Mouse (Mus musculus) layer of hippocampus, postnatal 14 days (tissue): ENCODE measurements around the gene Thumpd1. TPM values are rescaled to one million over a fixed set of nuclear protein-coding genes. Genes with fewer than 3 reads are reported as not detected.
A peak's percentile ranks its signal among the peaks of the same experiment; 100 is the strongest.
"Not testable (repeated sequence)": the region's sequence is repeated elsewhere in the genome, so short reads cannot be mapped to it uniquely, and the experiment has no call there.

Source experiments
- DNase-seq, 2 experiments: peaks; one replicate each; pipeline ENCODE4 v3.0.0; 2021 to 2022; ENCODE audit warnings: low spot score in 2 of 2, mixed read lengths in 1 of 2
- long read RNA-seq, 2 experiments: library from polyadenylated mRNA; stranded (forward); transcript quantifications; one replicate each; pipeline ENCODE4 v2.0.0; 2021
- total RNA-seq, 2 experiments: library from RNA; stranded (reverse); gene quantifications; 2 replicates each; pipeline ENCODE4 v1.2.3; 2021

Thumpd1 gene
- 10 to 100 TPM; 38.3 to 38.8 TPM for total RNA-seq
- long read RNA-seq, experiment 1, transcript Thumpd1-201 (4 exons, 2,689 nt): major isoform, 44 of 48 reads
- long read RNA-seq, experiment 1, partial matches to known transcripts: 1 of 48 reads
- long read RNA-seq, experiment 1, other reads (novel, unspliced or antisense): 3 of 48 reads
- long read RNA-seq, experiment 2, transcript Thumpd1-201 (4 exons, 2,689 nt): major isoform, 79 of 84 reads
- long read RNA-seq, experiment 2, partial matches to known transcripts: 5 of 84 reads
- long read RNA-seq, experiment 2, other reads (novel, unspliced or antisense): 0 of 84 reads

DNA sequence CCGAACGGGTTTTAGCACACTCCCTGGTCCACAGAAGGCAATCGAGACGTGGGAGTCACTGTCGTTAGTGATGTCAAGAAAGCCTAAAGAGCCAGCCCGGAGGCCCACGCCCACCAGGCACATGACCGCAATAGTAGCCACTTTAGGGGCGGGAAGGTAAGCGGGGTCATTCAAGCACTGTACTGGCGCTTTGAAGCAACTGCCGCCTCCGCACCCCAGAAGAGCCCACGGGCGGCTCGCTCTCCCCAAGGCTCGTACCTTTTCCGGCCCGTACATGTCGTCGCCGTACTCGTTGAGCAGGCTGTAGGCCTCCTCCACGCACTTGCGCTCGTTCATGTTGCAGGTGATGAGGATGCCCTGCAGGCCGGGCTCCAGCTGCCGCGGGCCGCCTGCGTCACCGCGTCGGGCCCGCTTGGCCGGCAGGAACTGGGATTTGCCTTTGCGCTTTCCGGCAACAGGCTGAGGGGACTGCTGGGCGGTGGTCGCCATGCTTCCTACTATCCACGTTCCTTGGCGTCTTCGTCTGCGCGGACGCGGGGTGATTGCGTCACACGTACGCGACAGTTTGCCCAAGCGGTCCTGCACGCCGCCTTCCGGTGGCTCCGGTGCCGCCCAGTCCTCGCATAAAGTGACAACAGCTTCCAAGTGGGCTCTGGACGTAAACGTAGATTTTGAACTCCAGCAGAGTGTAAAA is at the start of gene Thumpd1:
Gene Thumpd1, minus strand, starts transcription at position 546 of the 694 bp plus-strand sequence.
- DNase-seq: peak; percentile 96

- no peak for DNase-seq
Observed at GRCm38 (mm10) chr7:119769895-119770294, 49.3 kb upstream of the Thumpd1 start.

GRCm38 (mm10) chr7:119766996-119767395 is 46.4 kb upstream of the Thumpd1 start:
- no peak for DNase-seq

GRCm38 (mm10) chr7:119764377-119764776 is 43.8 kb upstream of the Thumpd1 start:
- no peak for DNase-seq

DNA sequence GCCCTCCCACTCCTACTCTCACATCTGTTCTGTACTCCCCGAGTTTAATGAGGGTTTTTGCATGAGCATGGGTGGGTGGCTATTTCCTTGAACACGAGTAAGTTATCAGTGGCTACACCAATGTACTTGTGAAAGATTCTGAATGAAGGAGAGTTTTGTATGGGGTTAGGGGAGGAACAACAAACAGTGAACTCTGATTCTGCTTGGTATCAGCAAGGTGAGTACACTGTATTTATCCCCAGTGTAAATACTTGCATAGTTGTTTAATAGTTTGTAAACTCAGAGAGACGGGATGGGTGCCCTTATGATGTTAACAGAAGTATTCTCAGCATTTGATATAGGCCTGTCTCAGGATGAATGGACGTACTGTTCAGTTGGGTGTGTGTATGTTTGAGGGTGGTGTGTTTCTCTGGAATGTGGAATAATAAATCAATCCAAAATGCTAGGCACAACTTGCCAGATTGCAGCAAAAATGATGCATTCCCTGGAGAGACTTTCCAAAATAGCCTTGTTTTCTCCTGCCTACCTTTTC is 41.6 kb upstream of the Thumpd1 start:
- no peak for DNase-seq

- no peak for DNase-seq
Observed at GRCm38 (mm10) chr7:119760527-119760951, 39.9 kb upstream of the Thumpd1 start, which contains the start of gene Acsm3. Gene Acsm3 (plus strand): TSS chr7:119760923.

DNA sequence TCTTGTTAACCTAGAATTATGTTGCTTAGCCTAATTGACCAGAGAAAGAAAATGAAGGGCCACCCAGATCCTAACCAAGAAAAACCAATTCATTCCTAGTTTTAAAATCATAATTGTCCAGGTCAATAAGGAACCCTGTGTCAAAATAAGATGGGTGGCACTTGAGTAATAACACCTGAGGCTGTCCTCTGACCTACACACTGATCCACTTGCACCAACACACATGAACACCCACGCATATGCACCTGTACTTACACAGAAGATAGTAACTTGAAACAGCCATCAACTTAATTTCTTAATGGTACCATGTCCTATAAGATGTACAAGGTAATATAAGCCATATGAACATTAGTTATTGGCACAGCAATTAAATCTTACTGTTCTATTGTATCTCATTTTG is 33.1 kb upstream of the Thumpd1 start:
- DNase-seq: no peak

DNA sequence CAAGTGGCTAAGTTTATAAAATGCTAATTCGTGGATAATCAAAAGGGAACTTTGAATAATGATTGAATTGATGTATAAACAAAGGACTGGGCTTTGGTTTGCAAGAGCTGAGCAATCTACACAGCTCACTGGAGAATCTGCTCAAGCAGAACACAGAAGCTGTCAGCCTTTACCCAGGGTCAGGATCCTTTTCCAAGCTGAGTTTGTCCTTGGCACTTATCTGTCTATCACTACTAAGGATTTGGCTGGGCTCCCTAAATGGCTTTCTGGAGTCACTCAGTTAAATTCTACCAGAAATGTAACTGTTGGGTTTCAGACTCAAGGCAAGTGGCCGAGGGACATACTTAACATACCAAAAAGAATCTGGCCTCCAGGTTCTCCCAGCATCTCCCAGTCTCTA is 29.3 kb upstream of the Thumpd1 start:
- no peak for DNase-seq

GRCm38 (mm10) chr7:119748761-119749160 is 28.2 kb upstream of the Thumpd1 start:
- no peak for DNase-seq

- DNase-seq: no peak
Observed at GRCm38 (mm10) chr7:119745869-119746268, 25.3 kb upstream of the Thumpd1 start.

DNA sequence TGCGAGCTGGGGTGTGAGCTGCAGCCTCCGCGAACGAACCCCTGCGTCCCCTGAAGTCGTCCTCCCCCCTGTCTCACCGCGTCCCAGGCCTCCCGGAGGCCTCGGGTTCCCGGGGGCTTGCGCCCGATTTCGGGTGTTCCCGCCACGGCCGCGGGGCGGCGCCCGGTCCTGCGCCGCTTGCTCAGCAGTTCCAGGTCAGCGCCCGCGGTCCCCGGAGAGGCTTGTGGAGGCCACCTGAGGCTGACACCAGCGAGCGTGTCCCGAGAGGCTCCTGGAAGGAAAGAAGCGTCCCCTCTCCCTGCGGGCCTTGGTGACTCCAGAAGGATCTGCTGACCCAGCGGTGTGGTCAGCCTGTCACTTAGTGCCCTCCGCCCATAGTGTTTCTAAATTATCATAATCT is 23.7 kb upstream of the Thumpd1 start:
- DNase-seq: no peak

DNA sequence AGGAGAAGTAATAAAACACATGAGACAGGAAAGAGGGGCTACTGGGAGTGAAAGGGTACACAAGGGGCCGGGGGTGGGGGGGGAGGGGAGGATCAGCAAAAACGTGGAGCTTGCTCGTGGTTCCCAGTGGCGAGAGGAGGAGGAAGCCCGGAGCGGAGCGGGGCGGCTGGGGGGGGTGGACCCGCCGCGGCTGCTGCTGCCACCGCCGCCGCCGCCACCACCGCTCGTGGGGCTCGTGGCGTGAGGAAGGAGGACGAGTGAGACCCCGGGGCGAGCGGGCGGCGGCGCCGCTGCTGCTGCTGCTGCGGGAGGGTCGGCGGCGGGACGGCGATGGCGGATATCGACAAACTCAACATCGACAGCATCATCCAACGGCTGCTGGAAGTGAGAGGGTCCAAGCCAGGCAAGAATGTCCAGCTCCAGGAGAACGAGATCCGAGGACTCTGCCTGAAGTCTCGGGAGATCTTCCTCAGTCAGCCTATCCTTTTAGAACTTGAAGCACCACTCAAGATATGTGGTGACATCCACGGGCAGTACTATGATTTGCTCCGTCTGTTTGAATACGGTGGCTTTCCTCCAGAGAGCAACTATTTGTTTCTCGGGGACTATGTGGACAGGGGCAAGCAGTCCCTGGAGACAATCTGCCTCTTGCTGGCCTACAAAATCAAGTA is 19.3 kb upstream of the Thumpd1 start:
- peak in 1 of 2 experiments; percentile 9 for DNase-seq

- no peak for DNase-seq
Observed at GRCm38 (mm10) chr7:119738877-119739276, 18.3 kb upstream of the Thumpd1 start.

GRCm38 (mm10) chr7:119731262-119731661 is 10.7 kb upstream of the Thumpd1 start:
- DNase-seq: not testable (repeated sequence)

DNA sequence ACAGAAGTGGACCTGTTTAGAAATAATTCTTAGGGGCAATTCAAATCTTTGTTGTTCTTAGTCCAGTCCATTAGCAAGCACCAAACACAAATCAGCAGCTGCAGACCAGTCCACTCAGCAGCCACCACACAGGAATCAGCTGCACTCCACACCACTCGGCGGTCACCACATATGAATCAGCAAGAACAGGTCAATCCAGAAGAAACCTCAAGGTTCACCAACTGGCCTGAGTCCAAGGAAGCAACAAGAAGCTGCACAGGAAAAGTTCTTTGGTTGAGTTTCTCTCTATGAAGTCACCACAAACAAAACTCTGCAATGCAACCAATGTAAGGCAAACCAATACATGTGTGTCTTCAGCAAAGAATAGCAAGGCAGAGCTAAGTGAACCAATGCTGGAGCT is 7.0 kb upstream of the Thumpd1 start:
- no peak for DNase-seq

GRCm38 (mm10) chr7:119720947-119721310 is 331 bp upstream of the Thumpd1 start:
- no peak for DNase-seq

DNA sequence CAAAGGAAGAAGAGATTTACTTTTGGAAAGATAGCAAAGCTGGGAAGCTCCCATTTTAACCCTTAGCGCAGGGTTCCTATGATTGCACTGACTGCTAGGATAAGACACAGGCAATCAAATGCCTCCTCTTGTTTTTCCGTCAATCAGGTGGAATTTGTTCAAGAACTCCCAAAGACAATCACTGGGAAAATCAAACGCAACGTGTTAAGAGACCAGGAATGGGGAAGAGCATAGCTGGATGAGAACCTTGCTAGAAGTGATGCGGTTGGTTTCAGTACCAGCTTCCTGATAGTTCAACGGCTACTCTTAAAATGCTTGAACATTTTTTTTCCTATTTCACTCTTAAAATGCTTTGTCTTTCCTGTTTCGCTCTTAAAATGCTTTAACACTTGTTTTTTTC is 6.5 kb downstream of the Thumpd1 start:
- no peak for DNase-seq

- no peak for DNase-seq
Observed at GRCm38 (mm10) chr7:119694926-119695325, 25.7 kb downstream of the Thumpd1 start.

DNA sequence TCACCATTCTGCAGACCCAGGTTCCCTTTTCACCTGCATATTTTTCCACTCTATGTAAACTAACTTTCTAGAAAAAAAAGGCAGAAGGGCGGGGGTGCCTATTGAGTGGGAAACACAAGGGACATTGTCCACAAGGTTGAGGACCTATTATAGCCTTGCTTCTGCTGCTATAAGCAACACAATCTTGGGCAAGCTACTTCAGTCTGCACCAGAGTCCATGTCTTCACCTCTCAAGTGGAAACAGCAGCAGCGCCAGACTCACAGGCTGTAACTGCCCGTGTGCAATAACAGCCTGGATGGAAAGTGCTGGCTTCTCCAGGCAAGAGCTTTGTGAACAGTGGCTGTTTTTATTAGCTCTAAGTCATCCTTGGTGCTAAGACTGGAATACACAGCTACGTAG is 28.3 kb downstream of the Thumpd1 start:
- no peak for DNase-seq

GRCm38 (mm10) chr7:119689726-119690125 is 30.9 kb downstream of the Thumpd1 start, which contains the start of gene Acsm4:
Gene Acsm4 (plus strand): TSS chr7:119690026.
- no peak for DNase-seq

GRCm38 (mm10) chr7:119682699-119683098 is 37.9 kb downstream of the Thumpd1 start:
- DNase-seq: no peak

GRCm38 (mm10) chr7:119680107-119680506 is 40.5 kb downstream of the Thumpd1 start:
- no peak for DNase-seq
